Mouse (Mus musculus): ENCODE results near the gene Olfr1168.
"Not testable (repeated sequence)": the region's sequence is repeated elsewhere in the genome, so short reads cannot be mapped to it uniquely, and the experiment has no call there.

Olfr1168 gene

DNA sequence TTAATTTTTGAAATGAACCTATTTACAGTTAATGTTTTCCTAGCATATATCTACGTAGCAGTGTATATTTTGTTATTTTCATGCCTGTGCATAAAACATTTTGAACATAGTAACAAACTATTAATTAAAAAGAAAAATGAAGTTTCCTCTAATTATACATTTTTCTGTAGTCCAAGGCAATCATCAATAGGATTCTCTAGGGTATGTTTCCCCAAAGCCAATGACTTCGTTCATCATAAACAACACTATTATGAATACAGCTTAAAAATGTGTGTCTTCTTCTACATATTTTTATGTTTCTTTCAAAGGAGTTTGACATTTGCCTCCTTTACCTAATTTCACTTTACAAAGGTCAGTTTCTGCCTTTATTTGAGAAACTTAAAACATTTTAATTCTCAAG is at the start of gene Olfr1168:
Olfr1168 (plus strand) TSS at position 301 of the 400 bp plus-strand sequence.
- no peak for DNase-seq (ENCODE audit: inconsistent ontology term)

DNA sequence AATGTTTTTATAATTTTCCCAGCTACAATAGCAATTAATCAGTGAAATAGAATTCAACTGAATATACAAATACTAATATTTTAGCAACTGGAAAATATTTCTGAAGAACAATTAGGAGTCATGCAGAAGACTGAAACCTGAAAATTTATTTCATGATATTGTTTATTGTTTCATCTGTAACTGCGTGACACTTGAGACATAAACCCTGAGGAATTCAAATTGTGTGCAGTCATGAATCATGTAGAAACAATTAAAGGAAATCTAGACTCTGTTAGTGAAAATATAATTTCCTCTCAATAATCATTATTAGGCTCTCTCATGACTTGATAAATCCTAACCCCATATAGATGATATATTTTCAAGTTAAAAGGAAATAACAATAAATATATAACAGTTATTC is 26.6 kb upstream of the Olfr1168 start, which contains the start of gene Olfr1167:
Olfr1167 (minus strand) TSS at position 101 of the 400 bp plus-strand sequence.
- not testable (repeated sequence) for DNase-seq (ENCODE audit: inconsistent ontology term)

DNA sequence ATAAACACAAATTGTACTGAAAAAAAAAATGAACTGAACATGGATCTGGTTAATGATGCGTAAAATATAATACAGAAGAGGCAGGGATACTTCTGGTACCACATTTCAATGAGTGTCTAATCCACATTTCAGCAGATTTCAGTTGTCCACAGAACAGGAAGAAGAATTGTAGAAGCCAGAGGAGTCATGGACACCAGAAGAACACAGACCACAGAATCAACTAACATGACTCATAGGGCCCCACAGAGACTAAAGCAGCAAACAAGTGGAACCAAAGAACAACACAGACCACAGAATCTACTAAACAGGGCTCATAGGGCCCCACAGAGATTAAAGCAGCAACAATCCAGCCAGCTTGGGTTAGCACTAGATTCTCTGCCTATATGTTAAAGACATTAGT is 39.1 kb downstream of the Olfr1168 start:
- DNase-seq (ENCODE audit: inconsistent ontology term), result no peak

DNA sequence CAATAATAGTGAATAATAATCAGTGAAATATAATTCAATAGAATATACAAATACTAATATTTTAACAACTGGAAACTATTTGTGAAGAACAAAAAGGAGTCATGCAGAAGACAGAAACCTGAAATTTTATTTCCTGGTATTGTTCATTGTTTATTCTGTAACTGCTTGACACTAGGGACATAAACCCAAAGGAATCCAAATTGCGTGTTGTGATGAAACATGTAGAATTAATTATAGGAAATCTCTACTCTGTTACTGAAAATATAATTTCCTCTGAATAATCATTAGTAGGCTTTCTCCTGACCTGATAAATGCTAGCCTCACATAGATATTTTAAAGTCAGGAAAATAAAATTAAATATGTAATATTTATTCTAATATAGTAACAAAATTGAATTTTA is 46.6 kb downstream of the Olfr1168 start, which contains the start of gene Olfr1170:
Olfr1170 (minus strand) TSS at position 101 of the 400 bp plus-strand sequence.
- no peak for DNase-seq (ENCODE audit: inconsistent ontology term)

Data from Muller cell, postnatal 12 days (primary cell).